Mouse (Mus musculus) MEL (cell line): Measurements from ENCODE around the gene Irgm2. TPM values are rescaled to one million over a fixed set of nuclear protein-coding genes. Genes with fewer than 3 reads are reported as not detected.
"Not testable (repeated sequence)": the region's sequence is repeated elsewhere in the genome, so short reads cannot be mapped to it uniquely, and the experiment has no call there.

Experiments
- DNase-seq: peaks from one replicate; pipeline ENCODE4 v3.0.0; 2011; ENCODE audit warnings: low read depth, low spot score
- H3K27ac ChIP-seq: 2 replicates; pipeline ENCODE4 v1.5.1; 2012; ENCODE audit warnings: low read depth, mild to moderate bottlenecking, control low read depth, low read length, moderate library complexity; ENCODE audit not compliant: control insufficient read depth
- H3K27me3 ChIP-seq, 2 experiments: fragments of 150-350 bp in 1 of 2; sonication (generic) in 1 of 2; 2 replicates each; pipeline ENCODE4 v1.6.1; 2012; ENCODE audit warnings: low read length in 2 of 2, mild to moderate bottlenecking in 2 of 2, improper control_type of control experiment in 1 of 2, moderate library complexity in 1 of 2; ENCODE audit not compliant: insufficient read depth in 2 of 2, control insufficient read depth in 1 of 2
- H3K36me3 ChIP-seq, 2 experiments: 2 replicates each; pipeline ENCODE4 v1.6.1; 2012 to 2014; ENCODE audit warnings: low read length in 2 of 2, improper control_type of control experiment in 1 of 2, inconsistent platforms in 1 of 2, mild to moderate bottlenecking in 1 of 2; ENCODE audit not compliant: insufficient read depth in 2 of 2, control insufficient read depth in 1 of 2
- H3K4me1 ChIP-seq, 2 experiments: fragments of 150-350 bp in 1 of 2; sonication (generic) in 1 of 2; 2 replicates each; pipeline ENCODE4 v1.6.1; 2012; ENCODE audit warnings: low read length in 2 of 2, improper control_type of control experiment in 1 of 2, mild to moderate bottlenecking in 1 of 2; ENCODE audit not compliant: insufficient read depth in 2 of 2, control insufficient read depth in 1 of 2
- H3K4me3 ChIP-seq, 2 experiments: fragments of 150-350 bp in 1 of 2; sonication (generic) in 1 of 2; 2 replicates each; pipeline ENCODE4 v1.5.1; 2012; ENCODE audit warnings: low read depth in 2 of 2, low read length in 2 of 2, mild to moderate bottlenecking in 2 of 2, moderate library complexity in 2 of 2, control low read depth in 1 of 2, improper control_type of control experiment in 1 of 2; ENCODE audit not compliant: control insufficient read depth in 1 of 2, insufficient read depth in 1 of 2
- H3K79me2 ChIP-seq: 2 replicates; pipeline ENCODE4 v1.6.1; 2012; ENCODE audit warnings: mild to moderate bottlenecking, low read length, moderate library complexity; ENCODE audit not compliant: control insufficient read depth, poor library complexity, insufficient read depth
- H3K9ac ChIP-seq: 2 replicates; pipeline ENCODE4 v1.6.1; 2012; ENCODE audit warnings: low read depth, mild to moderate bottlenecking, control low read depth, low read length, moderate library complexity; ENCODE audit not compliant: control insufficient read depth, poor library complexity, severe bottlenecking
- H3K9me3 ChIP-seq: fragments of 150-350 bp; sonication (generic); replicated peaks from 2 replicates; pipeline ENCODE4 v1.6.1; 2012; ENCODE audit warnings: mild to moderate bottlenecking, low read length, improper control_type of control experiment, moderate library complexity; ENCODE audit not compliant: insufficient read depth
- BHLHE40 ChIP-seq: IDR thresholded peaks from 2 replicates; pipeline ENCODE4 v1.6.1; 2012; ENCODE audit warnings: low read depth, mild to moderate bottlenecking, inconsistent platforms, low read length, improper control_type of control experiment, borderline replicate concordance
- CHD1 ChIP-seq: IDR thresholded peaks from 2 replicates; pipeline ENCODE4 v1.6.1; 2012; ENCODE audit warnings: low read depth, mild to moderate bottlenecking, inconsistent platforms, low read length, improper control_type of control experiment
- CHD2 ChIP-seq: IDR thresholded peaks from 2 replicates; pipeline ENCODE4 v1.6.1; 2011; ENCODE audit warnings: low read length, improper control_type of control experiment
- CTCF ChIP-seq, 3 experiments: IDR thresholded peaks in 2 of 3; conservative IDR thresholded peaks in 1 of 3; 2 replicates each; pipeline ENCODE4 v1.5.1; 2011 to 2012; ENCODE audit warnings: low read length in 3 of 3, low read depth in 2 of 3, mild to moderate bottlenecking in 2 of 3, improper control_type of control experiment in 1 of 3, inconsistent platforms in 1 of 3, mixed read lengths in 1 of 3, moderate library complexity in 1 of 3; ENCODE audit not compliant: control insufficient read depth in 1 of 3, insufficient read depth in 1 of 3, poor library complexity in 1 of 3, severe bottlenecking in 1 of 3
- E2F4 ChIP-seq: IDR thresholded peaks from 2 replicates; pipeline ENCODE4 v1.6.1; 2011; ENCODE audit warnings: low read depth, low read length, improper control_type of control experiment, borderline replicate concordance
- JUND ChIP-seq: IDR thresholded peaks from 2 replicates; pipeline ENCODE4 v1.6.1; 2011; ENCODE audit warnings: low read depth, mild to moderate bottlenecking, improper control_type of control experiment, low read length
- KAT2A ChIP-seq: conservative IDR thresholded peaks from 2 replicates; pipeline ENCODE4 v1.6.1; 2012; ENCODE audit warnings: low read depth, low read length, improper control_type of control experiment, inconsistent platforms
- MYB ChIP-seq: IDR thresholded peaks from 2 replicates; pipeline ENCODE4 v1.6.1; 2011; ENCODE audit warnings: mild to moderate bottlenecking, low read depth, low read length, improper control_type of control experiment
- MYC ChIP-seq: IDR thresholded peaks from 2 replicates; pipeline ENCODE4 v1.6.1; 2011; ENCODE audit warnings: low read depth, mild to moderate bottlenecking, low read length, improper control_type of control experiment, moderate library complexity
- NELFE ChIP-seq: IDR thresholded peaks from 2 replicates; pipeline ENCODE4 v1.6.1; 2011; ENCODE audit warnings: low read depth, low read length, improper control_type of control experiment
- SIN3A ChIP-seq: IDR thresholded peaks from 2 replicates; pipeline ENCODE4 v1.6.1; 2012; ENCODE audit warnings: low read length, improper control_type of control experiment, inconsistent platforms
- SMC3 ChIP-seq: IDR thresholded peaks from 2 replicates; pipeline ENCODE4 v1.6.1; 2011; ENCODE audit warnings: low read depth, low read length, improper control_type of control experiment
- UBTF ChIP-seq: IDR thresholded peaks from 2 replicates; pipeline ENCODE4 v1.6.1; 2012; ENCODE audit warnings: low read depth, mild to moderate bottlenecking, inconsistent platforms, low read length, improper control_type of control experiment, moderate library complexity, borderline replicate concordance; ENCODE audit not compliant: insufficient read depth
- USF1 ChIP-seq: IDR thresholded peaks from 2 replicates; pipeline ENCODE4 v1.6.1; 2014; ENCODE audit warnings: low read depth, mild to moderate bottlenecking, inconsistent platforms, low read length, improper control_type of control experiment, moderate library complexity
- USF2 ChIP-seq, 2 experiments: IDR thresholded peaks; 2 replicates each; pipeline ENCODE4 v1.6.1; 2011 to 2012; ENCODE audit warnings: improper control_type of control experiment in 2 of 2, low read length in 2 of 2, borderline replicate concordance in 1 of 2, inconsistent platforms in 1 of 2, low read depth in 1 of 2, mild to moderate bottlenecking in 1 of 2; ENCODE audit not compliant: insufficient read depth in 1 of 2
- ZC3H11A ChIP-seq: IDR thresholded peaks from 2 replicates; pipeline ENCODE4 v1.6.1; 2012; ENCODE audit warnings: low read depth, mild to moderate bottlenecking, inconsistent platforms, low read length, improper control_type of control experiment
- ZMIZ1 ChIP-seq: IDR thresholded peaks from 2 replicates; pipeline ENCODE4 v1.6.1; 2012; ENCODE audit warnings: low read depth, mild to moderate bottlenecking, inconsistent platforms, low read length, improper control_type of control experiment, moderate library complexity
- ZNF384 ChIP-seq: IDR thresholded peaks from 2 replicates; pipeline ENCODE4 v1.6.1; 2012; ENCODE audit warnings: low read depth, mild to moderate bottlenecking, inconsistent platforms, low read length, improper control_type of control experiment
- polyA plus RNA-seq, 2 experiments: library from polyadenylated mRNA; stranded (reverse) in 1 of 2; unstranded in 1 of 2; fragments of >175 nt in 1 of 2; fragments of >200 nt in 1 of 2; gene quantifications; 2 replicates each; pipeline versions ENCODE4 v1.2.1 to v1.2.4; 2012; ENCODE audit warnings: low replicate concordance in 2 of 2, low read depth in 1 of 2; ENCODE audit not compliant: insufficient read length in 2 of 2, insufficient read depth in 1 of 2, missing spikeins in 1 of 2
- total RNA-seq: library from RNA; depleted of rRNA; stranded (reverse); fragments of 300-350 nt; gene quantifications from 2 replicates; pipeline ENCODE4 v1.2.3, GENCODE M21; 2012

The Irgm2 gene
- total and polyA plus RNA-seq, 3 experiments: 1.1 TPM; not detected in 1

GRCm38 (mm10) chr11:58230396-58230910 lies 31.0 kb downstream of the Irgm2 start:
- Histone ChIP-seq H3K9ac (no peak overlapping the region), H3K79me2 (no peaks in the 10 kb centered on the region), H3K27me3 (peaks cover 27 to 28% of the 10 kb centered on the region in 2 experiments), H3K9me3 (no peaks in the 10 kb centered on the region), H3K4me3 (no peak overlapping the region), H3K4me1 (peaks cover 0 to under 1% of the 10 kb centered on the region in 2 experiments; a peak in 2 of 4 replicates), H3K36me3 (peaks cover 0 to under 1% of the 10 kb centered on the region in 2 experiments; a peak in 1 of 4 replicates), H3K27ac (no peak overlapping the region)
- TF ChIP-seq CHD2 (no peak), ZNF384 (no peak), E2F4 (no peak), SIN3A (no peak), KAT2A (no peak), MYC (no peak), USF2 (IDR thresholded peaks at IDR 0.05; ENCODE audit: borderline replicate concordance in 1 of 2, insufficient read depth in 1 of 2, low read depth in 1 of 2, low read length in 2 of 2) (no peak), JUND (no peak), UBTF (no peak), ZC3H11A (no peak), SMC3 (no peak), MYB (no peak), CHD1 (no peak), BHLHE40 (no peak), ZMIZ1 (no peak), USF1 (no peak), CTCF (IDR thresholded peaks at IDR 0.05 in 2 of 3, conservative IDR thresholded peaks at IDR 0.05 in 1 of 3; ENCODE audit: control insufficient read depth in 1 of 3, insufficient read depth in 1 of 3, low read depth in 2 of 3, low read length in 3 of 3, poor library complexity in 1 of 3, severe bottlenecking in 1 of 3) (no peak), NELFE (no peak)
- DNase-seq: no peak

GRCm38 (mm10) chr11:58231156-58231555 lies 31.7 kb downstream of the Irgm2 start:
- H3K36me3 ChIP-seq: no peaks in the 10 kb centered on the region
- no peak overlapping the region for H3K27ac ChIP-seq
- H3K4me1 ChIP-seq: no peaks in the 10 kb centered on the region
- no peaks in the 10 kb centered on the region for H3K79me2 ChIP-seq
- no peak overlapping the region for H3K4me3 ChIP-seq
- H3K9me3 ChIP-seq: no peaks in the 10 kb centered on the region
- TF ChIP-seq USF1 (no peak), MYB (no peak), NELFE (no peak)
- no peak overlapping the region for H3K9ac ChIP-seq
- no peak for DNase-seq
- peaks cover 32 to 33% of the 10 kb centered on the region in 2 experiments for H3K27me3 ChIP-seq

GRCm38 (mm10) chr11:58234551-58234950 lies 35.1 kb downstream of the Irgm2 start:
- not testable (repeated sequence) for DNase-seq, H3K79me2 ChIP-seq, H3K36me3 ChIP-seq, H3K4me3 ChIP-seq, H3K27ac ChIP-seq, H3K9ac ChIP-seq, H3K9me3 ChIP-seq, H3K4me1 ChIP-seq
- H3K27me3 ChIP-seq: peaks cover 31 to 41% of the 10 kb centered on the region in 2 experiments
